Mouse (Mus musculus) liver, embryonic 15.5 days (tissue): ENCODE measurements around the gene Adam1b. TPM values are rescaled to one million over a fixed set of nuclear protein-coding genes. Genes with fewer than 3 reads are reported as not detected.
"Not testable (repeated sequence)": the region's sequence is repeated elsewhere in the genome, so short reads cannot be mapped to it uniquely, and the experiment has no call there.

Experiments
- ATAC-seq: fragments of 200-750 bp; cut with Nextera tagmentation; 2 replicates; pipeline ENCODE4 v1.8.0; 2017; ENCODE audit warnings: moderate number of reproducible peaks, mild to moderate bottlenecking, moderate library complexity; ENCODE audit not compliant: insufficient read depth
- H3K27ac ChIP-seq: fragments of 300-500 bp; sonication (generic); replicated peaks from 2 replicates; pipeline ENCODE4 v1.5.1; 2015; ENCODE audit warnings: mild to moderate bottlenecking, inconsistent platforms
- H3K27me3 ChIP-seq: fragments of 300-500 bp; sonication (generic); 2 replicates; pipeline ENCODE4 v1.6.1; 2015; ENCODE audit warnings: mild to moderate bottlenecking, inconsistent platforms
- H3K36me3 ChIP-seq: fragments of 300-500 bp; sonication (generic); replicated peaks from 2 replicates; pipeline ENCODE4 v1.6.1; 2015; ENCODE audit warnings: moderate library complexity, mild to moderate bottlenecking, inconsistent platforms
- H3K4me1 ChIP-seq: fragments of 300-500 bp; sonication (generic); replicated peaks from 2 replicates; pipeline ENCODE4 v1.6.1; 2015; ENCODE audit warnings: inconsistent platforms
- H3K4me2 ChIP-seq: fragments of 300-500 bp; sonication (generic); 2 replicates; pipeline ENCODE4 v1.6.1; 2015; ENCODE audit warnings: moderate library complexity, mild to moderate bottlenecking, inconsistent platforms
- H3K4me3 ChIP-seq: fragments of 300-500 bp; sonication (generic); replicated peaks from 2 replicates; pipeline ENCODE4 v1.5.1; 2015; ENCODE audit warnings: mild to moderate bottlenecking, inconsistent platforms
- H3K9ac ChIP-seq: fragments of 300-500 bp; sonication (generic); 2 replicates; pipeline ENCODE4 v1.6.1; 2015; ENCODE audit warnings: moderate library complexity, mild to moderate bottlenecking, inconsistent platforms
- H3K9me3 ChIP-seq: fragments of 300-500 bp; sonication (generic); replicated peaks from 2 replicates; pipeline ENCODE4 v1.6.1; 2016; ENCODE audit warnings: inconsistent platforms
- WGBS: fragments of 180-500 bp; shearing (Covaris S2); methylation state at CpG from one replicate; pipeline ENCODE4 v1.1.7; 2015; ENCODE audit warnings: mixed read lengths; ENCODE audit not compliant: insufficient replicate concordance; 5-methylcytosine and 5-hydroxymethylcytosine counted together
- polyA plus RNA-seq: library from polyadenylated mRNA; unstranded; fragments of >200 nt; fragmentation: Nextera tagmentation; extraction: Ambion mirVana; gene quantifications from 2 replicates; pipeline ENCODE4 v1.2.1, GENCODE M21; 2015

Adam1b gene
- polyA plus RNA-seq, 1 experiment from 2014 or later: not detected

GRCm38 (mm10) chr5:121536921-121537555 is 33.8 kb upstream of the Adam1b start:
- H3K27me3 ChIP-seq: no peaks in the 10 kb centered on the region
- no peak overlapping the region for H3K4me2 ChIP-seq
- H3K4me3 ChIP-seq: no peak overlapping the region
- H3K9me3 ChIP-seq: no peaks in the 10 kb centered on the region
- no peak overlapping the region for H3K27ac ChIP-seq
- WGBS: 65% methylated on average over 7 of the region's 7 CpGs
- no peak for ATAC-seq
- H3K9ac ChIP-seq: no peak overlapping the region
- H3K36me3 ChIP-seq: peaks cover 82% of the 10 kb centered on the region
- H3K4me1 ChIP-seq: peaks cover 32% of the 10 kb centered on the region

DNA sequence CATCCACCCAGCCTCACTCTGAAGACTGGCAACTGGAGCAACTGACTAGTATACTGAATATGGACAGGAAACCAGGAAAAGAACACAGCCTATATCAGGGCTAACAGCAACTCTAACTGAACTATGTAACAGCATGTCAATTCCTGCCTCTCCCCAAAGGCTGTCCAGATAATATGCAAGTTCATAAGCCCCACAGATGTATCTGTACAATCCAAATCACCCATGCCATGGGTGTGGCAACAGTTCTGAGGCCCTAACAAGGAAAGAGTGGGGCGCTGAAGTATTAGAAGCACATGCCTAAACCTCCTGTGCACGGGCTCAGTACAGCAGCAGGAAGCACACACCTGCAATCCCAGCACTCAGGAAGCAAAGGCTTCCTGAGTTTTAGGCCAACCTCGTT is 31.9 kb upstream of the Adam1b start:
- 31% methylated on average over 3 of the region's 3 CpGs for WGBS
- Histone ChIP-seq H3K27ac (peak overlapping the region; percentile 77), H3K4me1 (peaks cover 31% of the 10 kb centered on the region), H3K9me3 (no peaks in the 10 kb centered on the region), H3K4me2 (peak overlapping the region; percentile 58), H3K9ac (peak overlapping the region; percentile 36), H3K27me3 (no peaks in the 10 kb centered on the region), H3K4me3 (peak overlapping the region; percentile 27), H3K36me3 (peaks cover 95% of the 10 kb centered on the region)
- peak; percentile 90 for ATAC-seq

- Histone ChIP-seq H3K4me1 (peaks cover 31% of the 10 kb centered on the region), H3K9ac (no peak overlapping the region), H3K9me3 (no peaks in the 10 kb centered on the region), H3K27me3 (no peaks in the 10 kb centered on the region), H3K27ac (peak overlapping the region; percentile 38; the same call in 1 of the 2 replicates), H3K36me3 (peaks cover 96% of the 10 kb centered on the region), H3K4me3 (no peak overlapping the region), H3K4me2 (no peak overlapping the region)
- WGBS: 69% methylated on average over 5 of the region's 5 CpGs
- ATAC-seq: no peak
Measured at GRCm38 (mm10) chr5:121534521-121534920, 31.3 kb upstream of the Adam1b start.

- WGBS: 80% methylated on average over 8 of the region's 8 CpGs
- H3K4me2 ChIP-seq: no peak overlapping the region
- H3K36me3 ChIP-seq: peaks cover 86% of the 10 kb centered on the region
- H3K9me3 ChIP-seq: no peaks in the 10 kb centered on the region
- no peaks in the 10 kb centered on the region for H3K27me3 ChIP-seq
- ATAC-seq: no peak
- no peaks in the 10 kb centered on the region for H3K4me1 ChIP-seq
- H3K27ac ChIP-seq: no peak overlapping the region
- H3K9ac ChIP-seq: no peak overlapping the region
- H3K4me3 ChIP-seq: no peak overlapping the region
Measured at GRCm38 (mm10) chr5:121526961-121527360, 23.7 kb upstream of the Adam1b start.

GRCm38 (mm10) chr5:121526526-121526925 is 23.3 kb upstream of the Adam1b start:
- H3K27ac ChIP-seq: no peak overlapping the region
- H3K4me1 ChIP-seq: no peaks in the 10 kb centered on the region
- no peaks in the 10 kb centered on the region for H3K9me3 ChIP-seq
- H3K4me3 ChIP-seq: no peak overlapping the region
- WGBS: 81% methylated on average over 7 of the region's 7 CpGs
- no peaks in the 10 kb centered on the region for H3K27me3 ChIP-seq
- H3K9ac ChIP-seq: no peak overlapping the region
- no peak for ATAC-seq
- H3K36me3 ChIP-seq: peaks cover 86% of the 10 kb centered on the region
- no peak overlapping the region for H3K4me2 ChIP-seq

GRCm38 (mm10) chr5:121525774-121526450 is 22.7 kb upstream of the Adam1b start:
- no peaks in the 10 kb centered on the region for H3K4me1 ChIP-seq
- no peak overlapping the region for H3K4me2 ChIP-seq
- no peak for ATAC-seq
- no peaks in the 10 kb centered on the region for H3K27me3 ChIP-seq
- H3K9me3 ChIP-seq: no peaks in the 10 kb centered on the region
- H3K4me3 ChIP-seq: no peak overlapping the region
- 86% methylated on average over 14 of the region's 14 CpGs for WGBS
- no peak overlapping the region for H3K27ac ChIP-seq
- peaks cover 86% of the 10 kb centered on the region for H3K36me3 ChIP-seq
- no peak overlapping the region for H3K9ac ChIP-seq

GRCm38 (mm10) chr5:121519758-121520157 is 16.5 kb upstream of the Adam1b start:
- not testable (repeated sequence) for H3K4me2 ChIP-seq, H3K27ac ChIP-seq, H3K27me3 ChIP-seq, H3K9ac ChIP-seq, H3K9me3 ChIP-seq, ATAC-seq, H3K4me3 ChIP-seq, H3K4me1 ChIP-seq
- 49% methylated on average over 11 of the region's 17 CpGs for WGBS
- H3K36me3 ChIP-seq: peaks cover 35% of the 10 kb centered on the region

DNA sequence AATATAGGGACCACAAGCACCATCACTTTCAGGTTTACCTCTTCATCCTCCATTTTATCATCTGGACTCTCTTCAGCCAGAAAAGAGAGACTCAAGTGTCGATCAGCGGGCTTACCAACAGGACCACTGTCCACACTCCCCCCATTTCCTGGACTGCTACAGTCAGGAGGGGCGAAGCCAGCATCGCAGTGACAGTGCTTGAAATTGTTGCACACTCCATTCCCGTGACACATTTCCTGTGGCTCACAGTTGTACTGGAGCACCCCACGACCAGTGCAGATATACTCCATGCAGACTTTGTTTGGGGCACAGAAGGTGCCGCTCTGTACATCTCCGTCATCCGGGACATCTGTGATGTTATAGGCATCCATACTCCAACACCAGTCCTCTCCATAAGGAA is 15.7 kb upstream of the Adam1b start:
- Histone ChIP-seq H3K9ac (no peak overlapping the region), H3K4me1 (no peaks in the 10 kb centered on the region), H3K36me3 (peaks cover 27% of the 10 kb centered on the region), H3K27me3 (no peaks in the 10 kb centered on the region), H3K4me2 (no peak overlapping the region), H3K4me3 (no peak overlapping the region), H3K27ac (no peak overlapping the region), H3K9me3 (no peaks in the 10 kb centered on the region)
- ATAC-seq: no peak
- 72% methylated on average over 9 of the region's 9 CpGs for WGBS

DNA sequence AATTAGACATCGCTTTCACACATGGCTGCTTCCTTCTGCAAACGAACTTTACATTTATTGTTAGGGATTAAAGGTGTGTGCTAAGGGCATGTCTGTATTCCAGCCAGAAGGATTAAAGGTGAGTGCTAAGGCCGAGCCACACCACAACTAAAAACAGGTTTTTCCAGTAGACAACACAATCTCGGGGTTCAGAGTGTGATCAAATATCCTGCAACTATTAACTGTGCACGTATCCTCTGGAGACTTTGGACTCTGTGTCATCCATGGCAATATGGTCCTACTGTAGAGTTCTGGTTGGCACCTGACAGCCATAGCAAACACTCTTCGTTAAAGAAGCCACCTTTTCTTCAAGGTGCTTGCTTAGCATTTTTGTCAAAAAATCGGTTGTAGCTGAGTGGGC is 6.8 kb upstream of the Adam1b start:
- no peak overlapping the region for H3K27ac ChIP-seq
- H3K4me1 ChIP-seq: no peaks in the 10 kb centered on the region
- no peaks in the 10 kb centered on the region for H3K27me3 ChIP-seq
- no peak overlapping the region for H3K4me2 ChIP-seq
- no peaks in the 10 kb centered on the region for H3K9me3 ChIP-seq
- ATAC-seq: no peak
- H3K4me3 ChIP-seq: no peak overlapping the region
- no peak overlapping the region for H3K9ac ChIP-seq
- 62% methylated on average over 7 of the region's 7 CpGs for WGBS
- no peaks in the 10 kb centered on the region for H3K36me3 ChIP-seq

GRCm38 (mm10) chr5:121506846-121507245 is 3.6 kb upstream of the Adam1b start:
- Histone ChIP-seq H3K4me2 (no peak overlapping the region), H3K4me3 (no peak overlapping the region), H3K36me3 (no peaks in the 10 kb centered on the region), H3K27ac (no peak overlapping the region), H3K4me1 (no peaks in the 10 kb centered on the region), H3K9me3 (no peaks in the 10 kb centered on the region), H3K9ac (no peak overlapping the region), H3K27me3 (0 out of 2 replicates have a peak, but pooled peaks cover 3% of the 10 kb centered on the region)
- no peak for ATAC-seq
- 45% methylated on average over 1 of the region's 1 CpGs for WGBS

DNA sequence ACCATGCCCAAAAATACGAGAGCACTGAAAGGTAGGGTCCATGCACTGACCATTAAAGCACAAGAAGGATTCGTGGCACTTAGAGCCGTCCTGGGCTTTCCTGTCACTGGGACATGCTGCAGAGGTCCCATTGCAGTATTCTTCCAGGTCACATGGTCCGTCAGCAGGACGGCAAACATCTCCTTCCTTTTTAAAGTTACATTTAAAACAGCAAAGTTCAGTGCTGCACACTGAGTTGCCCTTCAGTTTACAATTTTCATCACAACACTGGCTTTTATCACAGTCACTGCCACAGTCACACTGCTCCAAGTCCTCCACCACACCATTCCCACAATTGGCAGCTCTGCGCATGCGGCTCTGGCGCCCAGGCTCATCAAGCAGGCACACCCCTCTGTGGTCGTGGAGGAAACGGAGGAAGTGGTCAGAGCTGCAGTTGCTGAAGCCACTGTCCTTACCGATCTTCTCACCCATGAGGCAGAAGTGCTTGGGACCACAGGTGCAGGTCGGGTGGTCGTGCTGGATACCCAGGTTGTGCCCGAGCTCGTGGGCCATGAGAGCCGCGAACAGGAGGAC is 1.7 kb downstream of the Adam1b start:
- H3K9me3 ChIP-seq, H3K27ac ChIP-seq, H3K9ac ChIP-seq, H3K27me3 ChIP-seq, H3K4me1 ChIP-seq, H3K36me3 ChIP-seq: not testable (repeated sequence)
- WGBS: 16% methylated on average over 10 of the region's 17 CpGs
- H3K4me2 ChIP-seq: peak overlapping the region; percentile 50
- peak overlapping the region; percentile 22; the same call in 1 of the 2 replicates for H3K4me3 ChIP-seq
- ATAC-seq: 0 out of 2 replicates have a peak, but pooled peaks have one; percentile 31
